Mouse (Mus musculus): ENCODE measurements around the gene Cers1. TPM values are rescaled to one million over a fixed set of nuclear protein-coding genes. Genes with fewer than 3 reads are reported as not detected.
A peak's percentile ranks its signal among the peaks of the same experiment; 100 is the strongest.

The Cers1 gene
- total RNA-seq, 2 experiments from 2014 or later = 6.8 to 7.2 TPM

GRCm38 (mm10) chr8:70351035-70351999 lies 35.7 kb downstream of the Cers1 start:
- no peak for DNase-seq (ENCODE audit: low spot score in 2 of 2)

GRCm38 (mm10) chr8:70352000-70352384 lies 36.4 kb downstream of the Cers1 start:
- no peak for DNase-seq (ENCODE audit: low spot score in 2 of 2)

- DNase-seq (ENCODE audit: low spot score in 2 of 2) = peak in 1 of 2 experiments; percentile 50
Measured at GRCm38 (mm10) chr8:70352657-70353151, 37.1 kb downstream of the Cers1 start.

GRCm38 (mm10) chr8:70353194-70353817 lies 37.7 kb downstream of the Cers1 start, which contains the start of gene Upf1:
TSS of gene Upf1 (minus strand) at chr8:70353278.
- DNase-seq (ENCODE audit: low spot score in 2 of 2) = peak; percentile 99 to 100

- DNase-seq (ENCODE audit: low spot score in 2 of 2) = no peak
Measured at GRCm38 (mm10) chr8:70354004-70354403, 38.4 kb downstream of the Cers1 start.

- no peak for DNase-seq (ENCODE audit: low spot score in 2 of 2)
Measured at GRCm38 (mm10) chr8:70356111-70356510, 40.5 kb downstream of the Cers1 start.

- no peak for DNase-seq (ENCODE audit: low spot score in 2 of 2)
Measured at GRCm38 (mm10) chr8:70359411-70359810, 43.8 kb downstream of the Cers1 start.

- DNase-seq (ENCODE audit: low spot score in 2 of 2) = no peak
Measured at GRCm38 (mm10) chr8:70360769-70361168, 45.2 kb downstream of the Cers1 start.

- DNase-seq (ENCODE audit: low spot score in 2 of 2) = no peak
Measured at GRCm38 (mm10) chr8:70361484-70362032, 46.0 kb downstream of the Cers1 start.

GRCm38 (mm10) chr8:70364066-70364465 lies 48.5 kb downstream of the Cers1 start:
- no peak for DNase-seq (ENCODE audit: low spot score in 2 of 2)

- no peak for DNase-seq (ENCODE audit: low spot score in 2 of 2)
Measured at GRCm38 (mm10) chr8:70366588-70366987, 51.0 kb downstream of the Cers1 start.

- no peak for DNase-seq (ENCODE audit: low spot score in 2 of 2)
Measured at GRCm38 (mm10) chr8:70370476-70370875, 54.9 kb downstream of the Cers1 start.

- DNase-seq (ENCODE audit: low spot score in 2 of 2) = no peak
Measured at GRCm38 (mm10) chr8:70371951-70372350, 56.4 kb downstream of the Cers1 start.

- DNase-seq (ENCODE audit: low spot score in 2 of 2) = no peak
Measured at GRCm38 (mm10) chr8:70373397-70374317, 58.1 kb downstream of the Cers1 start, which contains the start of gene Comp. TSS of gene Comp (plus strand) at chr8:70373558.

- peak; percentile 54 to 61 for DNase-seq (ENCODE audit: low spot score in 2 of 2)
Measured at GRCm38 (mm10) chr8:70374318-70374927, 58.8 kb downstream of the Cers1 start.

- DNase-seq (ENCODE audit: low spot score in 2 of 2) = no peak
Measured at GRCm38 (mm10) chr8:70375212-70375859, 59.8 kb downstream of the Cers1 start.

GRCm38 (mm10) chr8:70376275-70376741 lies 60.7 kb downstream of the Cers1 start:
- DNase-seq (ENCODE audit: low spot score in 2 of 2) = no peak

- no peak for DNase-seq (ENCODE audit: low spot score in 2 of 2)
Measured at GRCm38 (mm10) chr8:70377049-70377448, 61.5 kb downstream of the Cers1 start.

GRCm38 (mm10) chr8:70380069-70380468 lies 64.5 kb downstream of the Cers1 start:
- DNase-seq (ENCODE audit: low spot score in 2 of 2) = no peak
